Mouse (Mus musculus): ENCODE measurements around the gene Hao1.

DNA sequence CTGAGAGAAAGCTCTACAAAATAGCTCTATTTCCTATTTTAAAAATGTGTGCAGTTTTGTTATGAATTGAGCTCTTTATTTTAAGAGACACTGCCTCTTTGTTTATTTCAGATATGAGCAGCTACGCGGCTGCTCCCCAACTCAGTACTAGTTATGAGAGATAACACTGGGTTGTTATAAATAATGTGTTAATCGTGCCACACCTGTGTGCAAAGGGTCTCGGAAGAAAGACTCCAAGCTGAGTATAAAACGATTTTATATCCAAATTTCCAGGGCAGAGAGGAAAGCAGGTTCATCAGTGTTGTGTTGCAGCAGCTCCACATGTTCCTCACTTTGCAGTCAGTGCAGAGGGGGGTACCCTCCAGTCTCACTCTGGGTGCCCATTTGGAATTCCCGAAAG is 91.8 kb downstream of the Hao1 start:
- TF ChIP-seq CTCF (IDR thresholded peaks at IDR 0.05; ENCODE audit: control insufficient read depth, insufficient read depth, insufficient read length) (no peak), MYOG (IDR thresholded peaks at IDR 0.05; ENCODE audit: control insufficient read depth, extremely low read depth, insufficient read length) (no peak), FOSL1 (IDR thresholded peaks at IDR 0.05; ENCODE audit: insufficient read depth, low read length, poor library complexity, severe bottlenecking) (no peak), CEBPB (IDR thresholded peaks at IDR 0.05; ENCODE audit: low read depth) (no peak), USF1 (IDR thresholded peaks at IDR 0.05; ENCODE audit: low read depth) (no peak)

All from C2C12 (cell line).